Mouse (Mus musculus): Measurements from ENCODE around the gene Slfn14. TPM values are rescaled to one million over a fixed set of nuclear protein-coding genes. Genes with fewer than 3 reads are reported as not detected.

The Slfn14 gene
- polyA plus RNA-seq, 1 experiment from 2014 or later, result 43.0 TPM

DNA sequence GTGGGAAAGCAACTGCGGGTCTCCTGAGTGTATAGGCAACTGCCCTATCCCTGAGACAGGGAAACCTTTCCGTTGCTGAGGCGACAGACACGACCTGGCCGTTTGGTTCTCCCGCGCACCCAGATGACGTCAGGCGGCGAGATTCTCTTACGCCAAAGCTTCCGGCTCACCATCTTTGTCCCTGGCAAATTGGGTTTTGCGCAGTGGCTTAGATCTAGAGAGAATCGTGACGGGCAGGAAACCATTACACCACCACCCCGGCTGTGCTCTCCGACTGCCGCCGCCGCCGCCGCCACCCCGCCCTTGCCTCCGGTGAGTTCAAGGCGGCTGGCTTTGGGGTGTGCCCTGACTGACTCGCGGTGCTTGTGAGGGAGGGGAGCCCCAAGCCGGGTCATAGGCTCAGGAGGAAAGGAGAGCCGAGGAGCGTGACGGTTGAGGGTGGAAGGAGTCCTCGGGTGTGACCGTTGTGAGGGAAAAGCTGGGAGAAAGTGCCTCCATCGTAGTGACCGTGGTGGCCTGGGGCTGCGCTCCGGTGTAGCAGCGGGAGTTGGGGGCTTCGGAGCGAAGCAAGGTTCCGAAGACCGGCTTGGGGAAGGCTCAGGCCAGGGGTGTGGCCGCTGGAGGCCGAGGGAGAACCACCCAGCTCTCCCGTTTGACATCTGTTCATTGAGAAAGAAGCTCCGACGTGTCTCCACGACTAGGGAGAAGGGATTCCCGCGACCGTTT is 16.2 kb upstream of the Slfn14 start, which contains the start of gene Pex12:
TSS of gene Pex12 (minus strand) at position 61 of the 726 bp plus-strand sequence.
- H3K27me3 ChIP-seq (ENCODE audit: control insufficient read depth, insufficient read depth, low read depth, low read length), result no peaks in the 10 kb centered on the region
- H3K4me3 ChIP-seq (ENCODE audit: low read depth, low read length), result peak within 1 kb of the TSS; percentile 96
- ATAC-seq (ENCODE audit: low read depth), result peak; percentile 68
- peaks cover 30% of the 10 kb centered on the region for H3K4me1 ChIP-seq (ENCODE audit: control insufficient read depth, low read depth, low read length)
- H3K27ac ChIP-seq (ENCODE audit: low read length), result peak within 1 kb of the TSS; percentile 98
- H3K9ac ChIP-seq (ENCODE audit: low read depth, low read length), result peak within 1 kb of the TSS; percentile 99
- H3K4me2 ChIP-seq (ENCODE audit: low read depth, low read length), result peak within 1 kb of the TSS; percentile 91
- no peaks in the 10 kb centered on the region for H3K9me3 ChIP-seq (replicated peaks; ENCODE audit: control insufficient read depth, low read length)
- no peaks in the 10 kb centered on the region for H3K36me3 ChIP-seq (ENCODE audit: control insufficient read depth, insufficient read depth)
- WGBS (ENCODE audit: insufficient replicate concordance), result under 1% methylated on average over 51 of the region's 51 CpGs

DNA sequence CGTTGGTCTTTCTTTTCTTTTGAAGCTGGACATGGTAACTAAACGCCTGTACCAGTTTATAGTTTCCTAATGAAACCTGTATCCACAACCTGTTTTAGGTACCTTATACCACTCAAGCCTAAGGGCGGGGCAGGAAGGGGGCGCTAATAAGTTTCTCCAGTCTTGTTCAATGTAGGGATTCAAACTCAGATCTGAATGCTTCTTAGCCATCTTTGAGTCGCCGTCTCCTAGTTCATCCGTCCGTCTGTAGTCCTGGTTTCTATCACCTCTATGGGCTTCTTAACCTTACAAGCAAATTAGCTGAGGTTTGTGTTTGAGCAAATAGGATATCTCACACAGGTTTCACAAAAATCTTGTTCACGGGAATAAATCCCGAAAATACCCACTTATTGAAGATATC is 15.6 kb upstream of the Slfn14 start:
- WGBS (ENCODE audit: insufficient replicate concordance), result 4% methylated on average over 10 of the region's 10 CpGs
- H3K36me3 ChIP-seq (ENCODE audit: control insufficient read depth, insufficient read depth), result peaks cover 3% of the 10 kb centered on the region
- peak overlapping the region; percentile 96 for H3K4me3 ChIP-seq (ENCODE audit: low read depth, low read length)
- H3K27ac ChIP-seq (ENCODE audit: low read length), result peak overlapping the region; percentile 98
- H3K9me3 ChIP-seq (replicated peaks; ENCODE audit: control insufficient read depth, low read length), result no peaks in the 10 kb centered on the region
- peaks cover 35% of the 10 kb centered on the region for H3K4me1 ChIP-seq (ENCODE audit: control insufficient read depth, low read depth, low read length)
- H3K27me3 ChIP-seq (ENCODE audit: control insufficient read depth, insufficient read depth, low read depth, low read length), result no peaks in the 10 kb centered on the region
- H3K4me2 ChIP-seq (ENCODE audit: low read depth, low read length), result peak overlapping the region; percentile 91
- ATAC-seq (ENCODE audit: low read depth), result no peak
- H3K9ac ChIP-seq (ENCODE audit: low read depth, low read length), result peak overlapping the region; percentile 99

DNA sequence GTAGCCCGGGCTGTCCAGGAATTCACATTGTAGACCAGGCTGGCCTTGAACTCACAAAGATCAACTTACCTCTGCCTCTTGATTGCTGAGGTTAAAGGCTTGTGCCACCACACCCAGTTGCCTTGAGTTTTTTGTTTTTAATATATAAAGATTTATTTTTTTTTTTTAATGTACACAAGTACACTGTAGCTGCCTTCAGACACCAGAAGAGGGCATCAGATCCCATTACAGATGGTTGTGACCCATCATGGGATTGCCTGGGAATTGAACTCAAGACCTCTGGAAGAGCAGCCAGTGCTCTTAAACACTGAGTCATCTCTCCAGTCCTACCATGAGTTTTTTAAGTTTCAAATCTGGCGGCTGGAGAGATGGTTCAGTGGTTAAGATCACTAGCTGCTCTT is 14.9 kb upstream of the Slfn14 start:
- H3K4me2 ChIP-seq (ENCODE audit: low read depth, low read length), result peak overlapping the region; percentile 91
- H3K4me3 ChIP-seq (ENCODE audit: low read depth, low read length), result no peak overlapping the region
- no peak for ATAC-seq (ENCODE audit: low read depth)
- peaks cover 9% of the 10 kb centered on the region for H3K36me3 ChIP-seq (ENCODE audit: control insufficient read depth, insufficient read depth)
- peak overlapping the region; percentile 98 for H3K27ac ChIP-seq (ENCODE audit: low read length)
- 63% methylated on average over 2 of the region's 2 CpGs for WGBS (ENCODE audit: insufficient replicate concordance)
- peaks cover 37% of the 10 kb centered on the region for H3K4me1 ChIP-seq (ENCODE audit: control insufficient read depth, low read depth, low read length)
- no peak overlapping the region for H3K9ac ChIP-seq (ENCODE audit: low read depth, low read length)
- no peaks in the 10 kb centered on the region for H3K27me3 ChIP-seq (ENCODE audit: control insufficient read depth, insufficient read depth, low read depth, low read length)
- no peaks in the 10 kb centered on the region for H3K9me3 ChIP-seq (replicated peaks; ENCODE audit: control insufficient read depth, low read length)

DNA sequence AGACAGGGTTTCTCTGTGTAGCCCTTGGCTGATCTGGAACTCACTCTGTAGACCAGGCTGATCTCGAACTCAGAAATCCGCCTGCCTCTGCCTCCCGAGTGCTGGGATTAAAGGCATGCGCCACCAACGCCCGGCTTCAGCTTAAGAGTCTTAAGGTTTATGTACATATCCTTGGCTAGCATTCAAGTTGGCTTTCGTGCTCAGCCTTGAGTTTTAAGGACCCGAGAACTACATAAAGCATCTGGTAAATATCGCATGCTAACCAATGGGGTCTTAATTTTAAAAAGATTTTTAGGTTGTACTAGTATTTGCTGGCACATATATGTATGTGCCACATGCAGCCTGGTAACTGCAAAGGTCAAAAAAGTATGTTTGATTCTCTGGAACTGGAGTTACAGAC is 13.2 kb upstream of the Slfn14 start:
- H3K9ac ChIP-seq (ENCODE audit: low read depth, low read length), result no peak overlapping the region
- H3K27ac ChIP-seq (ENCODE audit: low read length), result no peak overlapping the region
- ATAC-seq (ENCODE audit: low read depth), result no peak
- WGBS (ENCODE audit: insufficient replicate concordance), result 88% methylated on average over 9 of the region's 9 CpGs
- no peaks in the 10 kb centered on the region for H3K27me3 ChIP-seq (ENCODE audit: control insufficient read depth, insufficient read depth, low read depth, low read length)
- no peaks in the 10 kb centered on the region for H3K9me3 ChIP-seq (replicated peaks; ENCODE audit: control insufficient read depth, low read length)
- no peak overlapping the region; the same call in 1 of the 2 replicates for H3K4me3 ChIP-seq (ENCODE audit: low read depth, low read length)
- H3K36me3 ChIP-seq (ENCODE audit: control insufficient read depth, insufficient read depth), result peaks cover 19% of the 10 kb centered on the region
- no peak overlapping the region for H3K4me2 ChIP-seq (ENCODE audit: low read depth, low read length)
- H3K4me1 ChIP-seq (ENCODE audit: control insufficient read depth, low read depth, low read length), result peaks cover 33% of the 10 kb centered on the region

DNA sequence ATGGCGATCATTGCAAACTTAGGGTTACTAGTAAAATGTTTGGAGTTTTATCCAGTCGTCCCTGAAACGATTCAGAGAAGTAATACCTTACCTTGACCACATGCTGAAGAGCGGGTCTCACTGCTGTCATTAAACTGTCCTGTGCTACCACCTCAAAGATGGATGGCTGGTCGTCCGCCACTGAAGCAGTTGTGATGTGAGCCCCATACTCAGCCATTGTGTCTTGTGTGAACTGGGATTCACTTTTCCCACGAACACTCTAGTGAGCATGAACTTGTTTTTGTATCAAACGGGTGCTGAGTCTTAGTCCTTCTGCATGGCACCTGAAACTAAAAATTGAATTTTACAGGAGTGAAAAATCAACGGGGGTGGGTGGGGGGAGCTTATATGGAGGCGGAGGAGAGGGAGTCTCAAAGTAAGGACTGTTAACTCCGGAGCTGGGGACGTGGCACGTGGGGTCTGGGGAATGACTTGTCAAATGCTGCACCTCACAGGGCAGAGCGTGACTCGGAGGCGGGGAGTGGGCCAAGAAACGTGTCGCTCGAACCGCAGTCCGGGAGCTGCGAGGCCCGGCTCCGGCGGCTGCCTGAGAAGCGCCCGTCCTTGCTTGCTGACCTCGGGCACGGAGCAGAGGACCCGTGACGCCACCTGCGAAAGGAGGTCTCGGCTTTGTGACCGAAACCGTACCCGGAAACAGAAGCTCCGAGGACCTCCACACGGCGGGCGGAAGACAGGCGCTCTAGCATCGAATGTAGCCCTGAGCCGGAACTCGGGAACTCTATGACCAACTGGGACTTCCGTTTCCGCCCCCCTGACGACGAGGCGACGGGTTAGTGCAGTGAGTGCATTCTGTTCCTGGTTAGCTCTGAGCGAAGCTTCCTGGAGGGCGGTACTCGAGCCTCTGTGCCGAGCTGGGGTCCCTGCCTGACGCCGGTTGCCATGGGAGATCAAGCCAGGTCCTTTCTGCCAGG is 12.0 kb upstream of the Slfn14 start, which contains the start of gene Ap2b1:
TSS of gene Ap2b1 (plus strand) at position 800 of the 971 bp plus-strand sequence.
- WGBS (ENCODE audit: insufficient replicate concordance), result 2% methylated on average over 56 of the region's 56 CpGs
- peak within 1 kb of the TSS; percentile 92 for H3K4me3 ChIP-seq (ENCODE audit: low read depth, low read length)
- peaks cover 19% of the 10 kb centered on the region for H3K36me3 ChIP-seq (ENCODE audit: control insufficient read depth, insufficient read depth)
- H3K4me2 ChIP-seq (ENCODE audit: low read depth, low read length), result peak within 1 kb of the TSS; percentile 89
- no peaks in the 10 kb centered on the region for H3K9me3 ChIP-seq (replicated peaks; ENCODE audit: control insufficient read depth, low read length)
- H3K9ac ChIP-seq (ENCODE audit: low read depth, low read length), result peak within 1 kb of the TSS; percentile 95
- H3K4me1 ChIP-seq (ENCODE audit: control insufficient read depth, low read depth, low read length), result peaks cover 36% of the 10 kb centered on the region
- peak within 1 kb of the TSS; percentile 95 for H3K27ac ChIP-seq (ENCODE audit: low read length)
- no peaks in the 10 kb centered on the region for H3K27me3 ChIP-seq (ENCODE audit: control insufficient read depth, insufficient read depth, low read depth, low read length)
- ATAC-seq (ENCODE audit: low read depth), result peak; percentile 86

DNA sequence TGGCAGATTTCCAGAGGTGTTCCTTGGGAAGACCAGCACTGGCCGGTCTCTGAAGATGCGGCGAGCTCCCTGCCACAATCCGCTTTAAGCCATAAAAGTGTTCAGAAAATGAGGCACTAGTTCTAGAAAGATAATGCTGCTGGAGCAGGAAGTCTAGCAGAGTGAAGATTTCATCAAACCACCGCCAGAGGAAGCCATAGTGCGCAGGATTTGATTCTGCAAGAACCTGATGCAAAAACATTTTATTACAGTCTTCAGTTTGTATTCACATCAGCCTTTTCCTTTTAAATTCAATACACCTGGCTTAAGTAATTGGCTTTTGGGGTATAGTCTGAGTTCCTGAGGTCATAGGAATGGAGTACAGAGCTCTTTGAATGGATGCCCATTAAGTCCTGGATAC is 11.3 kb upstream of the Slfn14 start:
- H3K9ac ChIP-seq (ENCODE audit: low read depth, low read length), result peak overlapping the region; percentile 95; the same call in 1 of the 2 replicates
- peak overlapping the region; percentile 92 for H3K4me3 ChIP-seq (ENCODE audit: low read depth, low read length)
- ATAC-seq (ENCODE audit: low read depth), result no peak
- peak overlapping the region; percentile 95 for H3K27ac ChIP-seq (ENCODE audit: low read length)
- WGBS (ENCODE audit: insufficient replicate concordance), result 40% methylated on average over 6 of the region's 6 CpGs
- peaks cover 41% of the 10 kb centered on the region for H3K4me1 ChIP-seq (ENCODE audit: control insufficient read depth, low read depth, low read length)
- H3K27me3 ChIP-seq (ENCODE audit: control insufficient read depth, insufficient read depth, low read depth, low read length), result no peaks in the 10 kb centered on the region
- peaks cover 19% of the 10 kb centered on the region for H3K36me3 ChIP-seq (ENCODE audit: control insufficient read depth, insufficient read depth)
- H3K4me2 ChIP-seq (ENCODE audit: low read depth, low read length), result peak overlapping the region; percentile 89
- no peaks in the 10 kb centered on the region for H3K9me3 ChIP-seq (replicated peaks; ENCODE audit: control insufficient read depth, low read length)

GRCm38 (mm10) chr11:83294133-83294532 is 7.6 kb upstream of the Slfn14 start:
- Histone ChIP-seq H3K27me3 (ENCODE audit: control insufficient read depth, insufficient read depth, low read depth, low read length) (no peaks in the 10 kb centered on the region), H3K4me2 (ENCODE audit: low read depth, low read length) (peak overlapping the region; percentile 69), H3K9me3 (replicated peaks; ENCODE audit: control insufficient read depth, low read length) (no peaks in the 10 kb centered on the region), H3K9ac (ENCODE audit: low read depth, low read length) (no peak overlapping the region), H3K36me3 (ENCODE audit: control insufficient read depth, insufficient read depth) (peaks cover 19% of the 10 kb centered on the region), H3K4me1 (ENCODE audit: control insufficient read depth, low read depth, low read length) (peaks cover 37% of the 10 kb centered on the region), H3K4me3 (ENCODE audit: low read depth, low read length) (peak overlapping the region; percentile 83), H3K27ac (ENCODE audit: low read length) (no peak overlapping the region; the same call in 1 of the 2 replicates)
- 89% methylated on average over 2 of the region's 2 CpGs for WGBS (ENCODE audit: insufficient replicate concordance)
- ATAC-seq (ENCODE audit: low read depth), result no peak

DNA sequence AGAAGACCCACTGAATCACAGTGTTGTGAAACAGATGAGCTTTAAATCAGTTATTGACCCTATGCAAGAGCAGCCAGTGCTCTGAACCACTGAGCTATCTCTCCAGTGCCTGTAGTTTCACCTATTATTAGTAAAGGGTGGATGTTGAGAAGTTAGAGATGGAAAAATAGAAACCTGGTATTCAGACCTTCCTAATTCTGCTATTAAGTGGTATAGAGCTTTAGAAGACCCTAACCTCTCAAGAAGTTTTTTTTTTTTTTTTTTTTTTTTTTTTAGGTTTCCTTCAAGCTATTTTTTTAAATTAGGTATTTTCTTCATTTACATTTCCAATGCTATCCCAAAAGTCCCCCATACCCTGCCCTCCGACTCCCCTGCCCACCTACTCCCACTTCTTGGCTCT is 6.7 kb upstream of the Slfn14 start:
- peak overlapping the region; percentile 74 for H3K9ac ChIP-seq (ENCODE audit: low read depth, low read length)
- H3K36me3 ChIP-seq (ENCODE audit: control insufficient read depth, insufficient read depth), result peaks cover 19% of the 10 kb centered on the region
- peak overlapping the region; percentile 69 for H3K4me2 ChIP-seq (ENCODE audit: low read depth, low read length)
- WGBS (ENCODE audit: insufficient replicate concordance), result 90% methylated on average over 1 of the region's 1 CpGs
- peaks cover 39% of the 10 kb centered on the region for H3K4me1 ChIP-seq (ENCODE audit: control insufficient read depth, low read depth, low read length)
- no peak for ATAC-seq (ENCODE audit: low read depth)
- no peaks in the 10 kb centered on the region for H3K9me3 ChIP-seq (replicated peaks; ENCODE audit: control insufficient read depth, low read length)
- no peaks in the 10 kb centered on the region for H3K27me3 ChIP-seq (ENCODE audit: control insufficient read depth, insufficient read depth, low read depth, low read length)
- peak overlapping the region; percentile 83 for H3K4me3 ChIP-seq (ENCODE audit: low read depth, low read length)
- peak overlapping the region; percentile 65; the same call in 1 of the 2 replicates for H3K27ac ChIP-seq (ENCODE audit: low read length)

All from liver, embryonic 16.5 days (tissue).